Mouse (Mus musculus): Measurements from ENCODE around the gene Dab1. TPM values are rescaled to one million over a fixed set of nuclear protein-coding genes. Genes with fewer than 3 reads are reported as not detected.

The Dab1 gene
- 1 to 10 TPM in 1 of 2 experiments, under 1 TPM in 1; 0.92 to 1.1 TPM for total RNA-seq (2021)
- polyA plus RNA-seq (2012; rRNA removed), result 0.80 and 1.4 TPM in 2 replicates
- long read RNA-seq, result 0 reads

GRCm38 (mm10) chr4:103619321-103619945 is at the start of gene Dab1:
Gene Dab1 (plus strand): TSS chr4:103619359.
- DNase-seq, result peak; percentile 25

- DNase-seq, result peak; percentile 59
These were observed 47.3 kb upstream of the Dab1 start for GRCm38 (mm10) chr4:103571721-103572352.

DNA sequence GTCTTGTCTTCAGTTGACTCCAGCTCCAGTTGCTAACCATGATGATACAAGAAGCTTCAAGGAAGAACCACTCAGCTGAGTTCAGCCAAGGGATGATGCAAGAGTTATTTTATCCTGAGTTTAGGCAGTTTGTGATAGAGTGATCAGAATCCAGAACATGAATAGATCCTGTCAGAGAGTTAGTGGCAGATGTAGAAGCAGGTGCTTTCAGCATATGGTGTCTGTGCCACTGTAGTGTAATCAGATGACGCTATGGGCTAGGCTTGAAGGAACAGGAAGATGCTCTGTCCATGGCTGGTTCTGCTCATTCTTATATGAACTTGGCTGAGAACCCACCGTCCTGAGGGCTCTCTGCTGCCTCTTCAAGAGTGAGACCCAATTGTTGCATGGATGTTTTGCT is 43.6 kb upstream of the Dab1 start:
- no peak for DNase-seq

DNA sequence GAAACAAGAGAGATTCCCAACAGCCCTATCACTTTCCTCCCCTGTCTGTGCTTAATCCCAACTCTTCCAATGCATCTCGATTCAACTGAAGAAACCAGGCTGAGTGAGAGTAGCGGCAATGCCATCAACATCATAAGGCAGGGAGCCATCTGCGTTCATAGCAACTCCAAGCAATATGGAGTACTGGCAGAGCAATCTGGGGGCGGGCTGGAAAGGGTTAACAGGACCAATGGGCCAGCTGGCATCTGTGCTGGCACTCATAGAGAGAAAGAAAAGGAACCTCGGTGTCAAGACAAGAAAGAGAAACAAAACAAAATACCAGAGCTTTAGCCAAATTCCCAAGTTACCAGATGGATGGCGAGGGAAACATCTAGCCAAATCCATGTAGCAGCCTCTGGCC is 42.9 kb upstream of the Dab1 start:
- DNase-seq, result no peak

DNA sequence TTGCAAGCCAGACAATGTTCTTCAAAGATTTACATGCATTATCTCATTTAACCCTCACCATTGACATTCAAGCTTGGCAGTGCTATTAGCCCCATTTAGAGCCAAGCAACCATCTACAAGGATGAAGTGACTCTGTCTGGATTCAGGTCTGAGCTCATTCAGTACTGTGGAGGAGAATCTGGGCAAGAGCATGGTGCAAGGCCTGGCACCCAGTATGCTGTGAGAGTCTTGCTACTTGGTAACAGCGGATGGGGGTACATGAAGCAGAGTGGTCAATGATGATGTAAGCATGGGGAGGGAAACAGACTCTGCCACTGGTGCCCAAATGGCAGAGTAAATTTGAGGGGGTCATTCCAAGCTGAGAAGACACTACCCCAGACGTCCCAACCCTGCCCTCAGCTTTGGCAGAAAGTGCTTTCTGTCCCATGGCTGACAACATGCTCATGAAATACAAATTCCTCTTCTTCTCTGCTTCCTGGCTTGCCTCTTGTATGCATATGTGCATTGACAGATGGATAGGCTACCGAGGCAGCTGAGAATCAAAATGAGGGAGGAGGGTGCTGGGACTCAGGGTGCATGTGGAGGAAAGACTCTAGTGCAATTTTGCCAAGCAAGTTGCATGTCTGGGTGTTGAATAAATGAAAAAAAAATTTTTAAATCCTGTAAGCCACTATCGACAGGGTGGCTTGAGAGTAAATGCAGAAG is 41.9 kb upstream of the Dab1 start:
- DNase-seq, result no peak

- DNase-seq, result no peak
These were observed 41.3 kb upstream of the Dab1 start for GRCm38 (mm10) chr4:103577821-103578220.

- peak; percentile 6 for DNase-seq
These were observed 39.1 kb upstream of the Dab1 start for GRCm38 (mm10) chr4:103580021-103580420.

DNA sequence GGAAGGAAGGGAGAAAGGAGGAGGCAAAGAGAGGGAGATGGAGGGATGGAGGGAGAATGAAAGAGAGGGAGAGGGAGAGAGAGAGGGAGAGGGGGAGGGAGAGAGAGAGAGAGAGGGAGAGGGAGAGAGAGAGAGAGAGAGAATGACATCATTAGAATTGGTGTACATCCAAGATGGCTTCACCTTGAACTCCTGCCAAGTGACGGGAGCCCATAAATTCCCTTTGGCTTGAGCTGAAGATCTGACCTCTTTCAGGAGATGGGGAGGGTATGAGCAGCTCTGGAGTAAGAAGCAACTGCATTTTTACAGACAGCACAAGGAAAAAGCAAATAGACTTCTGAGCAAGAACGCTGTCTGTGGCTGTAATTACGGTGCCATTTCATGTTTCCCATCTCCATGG is 4.1 kb upstream of the Dab1 start:
- DNase-seq, result peak; percentile 86

DNA sequence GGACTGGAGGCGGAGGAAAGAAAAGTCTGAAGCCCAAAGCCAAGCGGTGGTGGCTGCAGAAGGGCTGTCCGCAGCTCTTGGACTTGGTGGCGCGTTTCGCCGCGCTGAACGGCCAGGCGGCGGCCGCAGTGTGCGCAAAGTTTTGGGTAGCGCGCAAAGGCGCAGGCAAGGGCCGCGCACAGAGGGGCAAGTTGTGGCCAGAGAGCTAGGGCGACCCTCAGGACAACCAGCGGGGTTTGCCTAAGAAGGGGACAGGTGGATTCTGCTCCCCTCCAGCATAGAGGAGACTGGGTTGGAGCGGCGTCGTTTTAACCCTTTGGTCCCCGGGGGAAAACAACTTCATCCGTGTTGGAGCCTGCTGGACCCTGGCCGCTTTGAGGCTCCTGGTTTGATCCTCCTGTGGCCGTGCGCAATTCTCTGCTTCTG is 800 bp downstream of the Dab1 start:
- peak; percentile 32 for DNase-seq

DNA sequence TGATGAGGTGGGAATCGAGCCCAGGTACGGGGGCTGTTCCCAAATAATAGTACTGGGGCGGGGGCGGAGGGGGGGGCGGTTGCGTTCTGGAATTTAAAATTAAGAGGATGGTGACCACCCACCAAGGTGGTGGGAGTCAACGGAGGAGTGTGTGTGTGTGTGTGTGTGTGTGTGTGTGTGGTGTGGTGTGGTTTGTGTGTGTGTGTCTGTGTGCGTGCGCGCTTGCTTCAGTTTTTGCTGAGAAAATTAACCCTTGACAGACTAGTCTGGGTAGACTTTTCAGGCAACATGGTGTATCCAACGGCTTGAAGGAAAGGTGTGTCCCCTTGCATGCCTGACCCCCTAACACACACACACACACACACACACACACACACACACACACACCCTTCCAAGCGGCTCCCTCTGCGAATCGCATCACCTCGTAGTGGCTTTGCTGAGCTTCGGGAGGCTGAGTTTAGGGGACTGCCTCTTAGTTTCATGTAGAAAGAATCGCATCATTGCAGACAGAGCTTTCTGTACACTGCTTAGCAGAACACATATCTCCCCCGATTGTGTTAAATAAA is 1.5 kb downstream of the Dab1 start:
- DNase-seq, result no peak

GRCm38 (mm10) chr4:103621586-103621985 is 2.4 kb downstream of the Dab1 start:
- no peak for DNase-seq

DNA sequence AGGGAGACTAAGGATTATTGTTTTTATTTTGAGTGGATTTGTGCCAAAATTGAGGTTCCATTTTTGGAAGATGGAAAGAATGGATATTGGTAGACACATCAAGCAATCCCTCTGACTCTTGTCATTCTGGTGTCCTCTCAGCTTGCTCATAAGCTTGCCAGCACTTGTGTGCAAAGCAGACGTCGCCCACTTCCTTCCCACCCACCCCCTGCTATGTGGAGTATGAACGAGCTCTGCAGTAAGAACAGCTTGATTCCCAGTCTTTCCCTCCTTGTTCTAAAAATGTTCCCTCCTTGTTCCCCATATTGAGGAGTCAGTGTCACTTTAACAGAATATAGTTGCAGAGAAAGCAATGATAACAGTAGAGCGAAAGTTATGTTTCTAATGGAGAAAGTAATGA is 11.0 kb downstream of the Dab1 start:
- no peak for DNase-seq

DNA sequence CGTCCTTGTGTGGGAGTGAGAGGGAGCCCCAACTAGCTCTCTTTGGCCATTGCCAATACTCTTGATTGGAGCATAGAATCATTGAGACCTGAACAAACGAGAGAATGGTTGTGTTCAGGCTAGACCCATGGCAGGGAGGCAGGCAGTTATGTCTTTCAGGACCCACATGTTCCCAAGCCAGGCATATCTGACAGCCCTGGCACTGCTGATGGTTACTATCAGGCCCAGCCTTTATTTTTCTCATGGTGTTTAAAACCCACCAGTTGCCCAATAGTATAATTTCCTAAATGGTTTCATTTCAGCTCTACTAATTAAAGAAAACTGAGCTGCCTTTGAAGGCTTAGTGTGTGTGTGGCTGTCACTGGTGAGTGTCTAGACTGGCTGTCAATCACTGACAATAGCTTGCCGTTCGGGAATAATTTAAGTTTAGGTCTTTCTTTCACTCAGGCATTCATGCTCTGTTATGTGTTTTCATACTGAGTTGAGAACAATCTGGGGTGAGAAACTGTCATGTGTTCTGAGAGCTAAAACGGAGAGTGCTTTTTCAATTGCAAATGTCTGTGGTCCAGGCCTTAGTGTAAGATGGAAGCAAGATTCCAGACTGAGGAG is 17.1 kb downstream of the Dab1 start:
- DNase-seq, result no peak

- no peak for DNase-seq
These were observed 29.2 kb downstream of the Dab1 start for GRCm38 (mm10) chr4:103648209-103648896.

GRCm38 (mm10) chr4:103655740-103656139 is 36.6 kb downstream of the Dab1 start:
- DNase-seq, result no peak

DNA sequence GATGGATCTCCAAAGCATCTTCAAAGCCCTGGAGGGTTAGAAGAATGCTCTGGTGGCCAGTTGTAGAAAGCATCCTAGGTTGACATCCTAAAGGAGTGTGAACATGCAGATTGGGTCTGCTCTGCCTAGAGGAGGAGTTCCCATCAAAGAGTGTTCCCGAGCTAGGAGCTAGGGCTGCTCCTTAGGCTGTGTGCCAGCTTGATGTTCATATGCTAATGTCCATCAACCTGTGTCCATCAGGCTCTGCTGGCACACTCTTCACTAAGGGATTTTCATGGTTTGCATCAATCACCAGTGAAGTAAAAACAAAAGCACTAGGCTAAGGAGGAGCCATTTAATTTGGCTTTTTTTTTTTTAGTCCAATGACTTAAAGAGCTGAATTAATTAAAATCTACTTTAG is 42.2 kb downstream of the Dab1 start:
- DNase-seq, result no peak

DNA sequence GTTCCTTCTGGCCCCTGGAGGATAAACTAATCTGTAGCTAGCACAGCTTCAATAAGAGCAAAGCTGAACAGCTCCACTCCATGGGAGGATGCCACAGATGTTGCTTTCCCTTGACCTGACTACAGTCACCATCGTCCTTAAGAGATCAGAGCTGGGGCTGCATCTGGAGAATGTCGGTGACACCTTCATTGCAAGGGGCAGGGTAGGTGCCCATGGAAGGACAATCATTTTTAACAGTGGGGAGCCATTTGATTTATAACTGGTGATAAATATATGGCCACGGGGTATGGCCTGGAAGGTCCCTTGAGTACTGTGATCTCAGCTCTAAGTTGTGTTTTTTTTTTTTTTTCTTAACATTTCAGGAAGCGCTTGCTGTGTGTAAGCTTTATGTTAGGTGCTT is 48.3 kb downstream of the Dab1 start:
- DNase-seq, result no peak

- DNase-seq, result no peak
These were observed 58.0 kb downstream of the Dab1 start for GRCm38 (mm10) chr4:103677195-103677594.

DNA sequence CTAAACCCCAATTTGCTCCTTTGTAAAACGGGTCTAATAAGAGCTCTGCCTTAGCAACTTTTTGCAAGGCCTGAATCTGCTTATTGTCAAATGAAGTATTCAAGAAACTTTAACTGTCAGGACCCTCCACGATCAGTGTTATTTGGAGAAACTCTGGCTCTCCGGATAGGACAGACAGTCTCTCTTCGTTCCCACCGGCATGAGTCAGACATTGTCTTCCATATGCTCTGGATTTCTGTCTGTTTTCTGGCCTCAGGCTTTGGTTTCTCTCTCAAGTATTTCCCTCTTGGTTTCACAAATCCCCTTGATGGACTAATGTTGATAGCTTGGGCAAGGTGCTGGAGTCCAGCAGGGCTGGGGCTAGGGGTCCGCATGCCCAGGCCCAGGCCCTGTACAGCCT is 59.3 kb downstream of the Dab1 start:
- no peak for DNase-seq

GRCm38 (mm10) chr4:103685136-103685535 is 66.0 kb downstream of the Dab1 start:
- no peak for DNase-seq

DNA sequence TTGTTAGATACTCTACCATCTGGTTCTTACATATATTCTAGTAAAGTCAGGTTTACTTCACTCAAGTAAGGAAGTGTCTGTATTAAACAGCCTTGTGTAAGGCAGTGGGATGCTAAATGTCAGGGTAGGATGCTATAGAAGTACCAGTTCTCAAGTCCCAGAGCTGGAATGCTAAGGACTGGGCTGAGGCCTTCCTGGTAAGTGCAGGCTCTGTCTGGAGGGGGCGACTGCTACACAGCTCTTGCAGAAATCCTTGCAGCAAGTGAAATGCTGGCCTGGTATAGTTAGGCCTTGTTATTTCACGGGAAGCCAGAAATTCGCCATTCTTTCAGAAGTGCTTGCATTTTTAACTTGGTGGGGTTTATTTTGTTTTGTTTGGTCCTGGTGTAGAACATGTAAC is 72.6 kb downstream of the Dab1 start:
- no peak for DNase-seq

GRCm38 (mm10) chr4:103699755-103700154 is 80.6 kb downstream of the Dab1 start:
- no peak for DNase-seq
